Mouse (Mus musculus) bone marrow, adult 2 months (tissue): ENCODE results near the gene Supt5. TPM values are rescaled to one million over a fixed set of nuclear protein-coding genes. Genes with fewer than 3 reads are reported as not detected.

Experiments
- H3K27ac ChIP-seq: fragments of 200-500 bp; 2 replicates; pipeline ENCODE4 v1.5.1; 2012; ENCODE audit warnings: low read depth, mild to moderate bottlenecking, control low read depth, inconsistent platforms, low read length; ENCODE audit not compliant: control insufficient read depth, poor library complexity, insufficient read depth
- H3K4me1 ChIP-seq: fragments of 200-500 bp; 2 replicates; pipeline ENCODE4 v1.6.1; 2011; ENCODE audit warnings: low read length; ENCODE audit not compliant: control insufficient read depth, insufficient read depth
- H3K4me3 ChIP-seq: fragments of 200-500 bp; replicated peaks from 2 replicates; pipeline ENCODE3; 2011; ENCODE audit warnings: mild to moderate bottlenecking, low read depth, low read length, control low read depth; ENCODE audit not compliant: control insufficient read depth
- CTCF ChIP-seq: fragments of 200-500 bp; IDR thresholded peaks from 2 replicates; pipeline ENCODE4 v1.5.1; 2011; ENCODE audit warnings: low read length, control low read depth; ENCODE audit not compliant: control insufficient read depth, insufficient read depth
- POLR2A ChIP-seq: fragments of 200-500 bp; IDR thresholded peaks from 2 replicates; pipeline ENCODE4 v1.6.1; 2011; ENCODE audit warnings: low read depth, mild to moderate bottlenecking, control low read depth, low read length, borderline replicate concordance; ENCODE audit not compliant: control insufficient read depth
- WGBS: fragments of 180-500 bp; shearing (Covaris S2); methylation state at CpG from one replicate; pipeline ENCODE4 v1.1.7; 2018; 5-methylcytosine and 5-hydroxymethylcytosine counted together
- polyA plus RNA-seq: library from polyadenylated mRNA; stranded (reverse); fragments of >200 nt; gene quantifications from 2 replicates; pipeline ENCODE4 v1.2.4, GENCODE M21; 2011; ENCODE audit warnings: low replicate concordance; ENCODE audit not compliant: missing spikeins, insufficient read depth, insufficient read length

The Supt5 gene
- polyA plus RNA-seq, 1 experiment, result 77.1 TPM

GRCm38 (mm10) chr7:28326457-28326856 lies 12.1 kb downstream of the Supt5 start:
- 83% methylated on average over 4 of the region's 4 CpGs for WGBS
- TF ChIP-seq CTCF (no peak), POLR2A (no peak)
- no peak overlapping the region for H3K27ac ChIP-seq
- no peaks in the 10 kb centered on the region for H3K4me1 ChIP-seq
- no peak overlapping the region for H3K4me3 ChIP-seq

- WGBS, result 88% methylated on average over 8 of the region's 8 CpGs
- Histone ChIP-seq H3K4me1 (no peaks in the 10 kb centered on the region), H3K27ac (no peak overlapping the region), H3K4me3 (no peak overlapping the region)
- TF ChIP-seq POLR2A, result no peak
- TF ChIP-seq CTCF, result no peak
Measured at GRCm38 (mm10) chr7:28325293-28325692, 13.3 kb downstream of the Supt5 start.

- H3K27ac ChIP-seq, result no peak overlapping the region
- H3K4me3 ChIP-seq, result no peak overlapping the region
- 59% methylated on average over 15 of the region's 15 CpGs for WGBS
- TF ChIP-seq CTCF (no peak), POLR2A (no peak)
- no peaks in the 10 kb centered on the region for H3K4me1 ChIP-seq
Measured at GRCm38 (mm10) chr7:28321974-28322720, 16.4 kb downstream of the Supt5 start.

GRCm38 (mm10) chr7:28318714-28319113 lies 19.8 kb downstream of the Supt5 start:
- Histone ChIP-seq H3K4me1 (no peaks in the 10 kb centered on the region), H3K4me3 (no peak overlapping the region), H3K27ac (no peak overlapping the region)
- 90% methylated on average over 17 of the region's 17 CpGs for WGBS
- TF ChIP-seq POLR2A, result no peak
- no peak for TF ChIP-seq CTCF

GRCm38 (mm10) chr7:28318036-28318435 lies 20.5 kb downstream of the Supt5 start:
- Histone ChIP-seq H3K4me3 (no peak overlapping the region), H3K27ac (no peak overlapping the region), H3K4me1 (no peaks in the 10 kb centered on the region)
- WGBS, result 81% methylated on average over 3 of the region's 3 CpGs
- no peak for TF ChIP-seq CTCF
- TF ChIP-seq POLR2A, result no peak

- Histone ChIP-seq H3K4me3 (peak within 1 kb of the TSS; percentile 82), H3K4me1 (no peaks in the 10 kb centered on the region; the same call in 1 of the 2 replicates), H3K27ac (no peak within 1 kb of the TSS)
- TF ChIP-seq CTCF (no peak), POLR2A (peak; percentile 67; the same call in 1 of the 2 replicates)
- WGBS, result under 1% methylated on average over 45 of the region's 45 CpGs
Measured at GRCm38 (mm10) chr7:28311926-28312543, 26.5 kb downstream of the Supt5 start, which contains the start of gene Timm50. Gene Timm50, minus strand, starts transcription at chr7:28312072.

- TF ChIP-seq POLR2A (no peak), CTCF (no peak)
- Histone ChIP-seq H3K4me3 (peak overlapping the region; percentile 82), H3K4me1 (no peaks in the 10 kb centered on the region; the same call in 1 of the 2 replicates), H3K27ac (no peak overlapping the region)
- 6% methylated on average over 35 of the region's 35 CpGs for WGBS
Measured at GRCm38 (mm10) chr7:28311151-28311925, 27.2 kb downstream of the Supt5 start.

GRCm38 (mm10) chr7:28309737-28310136 lies 28.8 kb downstream of the Supt5 start:
- Histone ChIP-seq H3K4me1 (no peaks in the 10 kb centered on the region; the same call in 1 of the 2 replicates), H3K27ac (no peak overlapping the region), H3K4me3 (no peak overlapping the region)
- WGBS, result 92% methylated on average over 9 of the region's 9 CpGs
- TF ChIP-seq CTCF (no peak), POLR2A (no peak)
